Mouse (Mus musculus) liver, embryonic 11.5 days (tissue): ENCODE results near the gene Stk33. TPM values are rescaled to one million over a fixed set of nuclear protein-coding genes. Genes with fewer than 3 reads are reported as not detected.
A peak's percentile ranks its signal among the peaks of the same experiment; 100 is the strongest.

Experiments
- ATAC-seq: fragments of 200-750 bp; cut with Nextera tagmentation; replicated peaks from 2 replicates; pipeline ENCODE4 v1.8.0; 2017; ENCODE audit warnings: moderate number of reproducible peaks, mild to moderate bottlenecking, moderate TSS enrichment, moderate library complexity; ENCODE audit not compliant: low FRiP score
- DNase-seq: peaks from one replicate; pipeline ENCODE4 v3.0.0-alpha.2; 2017; ENCODE audit warnings: low spot score
- H3K27ac ChIP-seq: fragments of 300-500 bp; sonication (generic); 2 replicates; pipeline ENCODE4 v1.5.1; 2014; ENCODE audit warnings: mild to moderate bottlenecking, low read depth, low read length, control low read depth
- H3K27me3 ChIP-seq: fragments of 300-500 bp; sonication (generic); replicated peaks from 2 replicates; pipeline ENCODE4 v1.6.1; 2014; ENCODE audit warnings: low read length, mixed read lengths; ENCODE audit not compliant: control insufficient read depth, insufficient read depth
- H3K36me3 ChIP-seq: fragments of 300-500 bp; sonication (generic); 2 replicates; pipeline ENCODE4 v1.6.1; 2014; ENCODE audit warnings: mild to moderate bottlenecking, low read length, moderate library complexity, mixed read lengths; ENCODE audit not compliant: control insufficient read depth, insufficient read depth
- H3K4me1 ChIP-seq: fragments of 300-500 bp; sonication (generic); replicated peaks from 2 replicates; pipeline ENCODE4 v1.6.1; 2014; ENCODE audit warnings: low read length, mixed read lengths; ENCODE audit not compliant: control insufficient read depth, insufficient read depth
- H3K4me2 ChIP-seq: fragments of 300-500 bp; sonication (generic); 2 replicates; pipeline ENCODE4 v1.6.1; 2014; ENCODE audit warnings: mild to moderate bottlenecking, control low read depth, moderate library complexity
- H3K4me3 ChIP-seq: fragments of 300-500 bp; sonication (generic); 2 replicates; pipeline ENCODE4 v1.5.1; 2014; ENCODE audit warnings: low read depth, low read length, control low read depth
- H3K9ac ChIP-seq: fragments of 300-500 bp; sonication (generic); 2 replicates; pipeline ENCODE4 v1.6.1; 2014; ENCODE audit warnings: low read depth, low read length, control low read depth
- H3K9me3 ChIP-seq: fragments of 300-500 bp; sonication (generic); 2 replicates; pipeline ENCODE4 v1.6.1; 2016; ENCODE audit warnings: low read length, inconsistent platforms, mixed read lengths; ENCODE audit not compliant: control insufficient read depth
- WGBS: fragments of 180-500 bp; shearing (Covaris S2); extraction: QIAGEN DNeasy Blood & Tissue Kit; methylation state at CpG from one replicate; pipeline ENCODE4 v1.1.7; 2014; 5-methylcytosine and 5-hydroxymethylcytosine counted together
- polyA plus RNA-seq: library from polyadenylated mRNA; unstranded; fragments of >200 nt; fragmentation: Nextera tagmentation; extraction: Ambion mirVana; gene quantifications from 2 replicates; pipeline ENCODE4 v1.2.1, GENCODE M21; 2014

The Stk33 gene
- polyA plus RNA-seq, 1 experiment from 2014 or later, result not detected

DNA sequence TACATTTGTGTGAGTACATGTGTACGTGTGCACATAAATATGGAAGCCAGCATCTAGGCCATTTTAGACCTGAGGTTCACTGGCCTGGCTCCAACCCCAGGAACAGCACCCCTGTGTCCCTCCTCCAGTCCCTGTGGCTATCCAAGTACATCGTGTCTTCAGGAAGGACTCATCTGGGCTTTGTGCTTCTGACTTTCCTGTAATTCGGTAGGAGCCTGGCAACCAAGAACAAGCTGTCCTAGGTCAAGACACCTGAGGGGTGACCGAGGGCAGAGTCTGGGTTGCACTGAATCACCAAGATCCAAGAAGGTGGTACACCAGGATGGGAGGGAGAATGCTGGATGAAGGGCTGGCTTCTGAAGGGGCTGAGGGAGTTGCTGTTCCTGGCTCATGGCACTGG is 163.0 kb downstream of the Stk33 start:
- Histone ChIP-seq H3K27ac (no peak overlapping the region), H3K36me3 (no peaks in the 10 kb centered on the region), H3K4me2 (no peak overlapping the region), H3K4me3 (no peak overlapping the region), H3K9ac (no peak overlapping the region), H3K9me3 (no peaks in the 10 kb centered on the region), H3K27me3 (no peaks in the 10 kb centered on the region), H3K4me1 (no peaks in the 10 kb centered on the region)
- ATAC-seq, result no peak
- WGBS, result 82% methylated on average over 4 of the region's 4 CpGs
- DNase-seq, result no peak

DNA sequence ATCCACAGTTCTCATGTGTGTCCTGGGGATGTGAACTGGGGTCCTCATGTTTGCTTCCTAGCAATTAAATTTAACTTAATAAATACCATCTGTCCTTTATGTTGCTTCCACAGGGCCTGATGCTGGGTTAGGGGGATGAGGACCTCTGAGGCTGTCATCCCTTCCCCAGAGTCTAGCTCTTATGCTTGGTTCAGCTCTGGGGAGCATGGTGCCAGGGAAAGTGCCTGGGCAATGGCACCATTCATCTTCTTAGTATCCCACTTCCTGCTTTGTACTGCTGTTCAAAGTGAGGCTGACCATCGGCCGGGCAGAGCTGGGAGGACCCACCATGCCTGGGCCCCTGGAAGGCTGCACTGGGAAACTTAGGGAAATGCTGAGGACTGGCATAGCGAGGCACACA is 163.7 kb downstream of the Stk33 start:
- no peak overlapping the region for H3K9ac ChIP-seq
- no peak for DNase-seq
- 83% methylated on average over 3 of the region's 3 CpGs for WGBS

DNA sequence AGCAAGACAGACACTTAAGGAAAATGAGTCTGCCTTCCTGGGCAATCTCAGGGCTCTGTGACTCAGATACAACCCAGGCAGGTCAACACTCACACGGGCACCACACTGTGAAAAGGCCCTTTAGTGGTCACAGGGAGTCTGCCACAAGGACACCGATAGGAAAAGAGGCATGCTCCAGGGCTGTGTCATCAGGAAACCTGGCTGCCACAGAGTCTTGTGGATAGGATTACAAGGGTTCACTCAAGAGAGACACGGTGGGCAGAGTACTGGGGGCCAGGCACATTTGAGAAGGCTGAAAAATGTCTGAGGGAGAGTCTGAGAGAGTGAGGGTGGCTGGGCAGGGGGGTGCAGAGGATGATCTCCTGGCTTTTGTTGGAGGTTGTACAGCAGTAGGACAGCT is 164.6 kb downstream of the Stk33 start:
- 60% methylated on average over 3 of the region's 3 CpGs for WGBS
- ATAC-seq (no peak), DNase-seq (no peak)
- Histone ChIP-seq H3K4me2 (no peak overlapping the region), H3K9me3 (no peaks in the 10 kb centered on the region), H3K27ac (no peak overlapping the region), H3K36me3 (no peaks in the 10 kb centered on the region), H3K9ac (no peak overlapping the region), H3K27me3 (no peaks in the 10 kb centered on the region), H3K4me1 (no peaks in the 10 kb centered on the region), H3K4me3 (no peak overlapping the region)

More for the DNA sequence above, 163.7 kb downstream of the Stk33 start:
- H3K27me3 ChIP-seq, result no peaks in the 10 kb centered on the region
- H3K27ac ChIP-seq, result no peak overlapping the region
- H3K9me3 ChIP-seq, result no peaks in the 10 kb centered on the region
- no peaks in the 10 kb centered on the region for H3K4me1 ChIP-seq
- H3K4me3 ChIP-seq, result no peak overlapping the region
- H3K4me2 ChIP-seq, result no peak overlapping the region
- H3K36me3 ChIP-seq, result no peaks in the 10 kb centered on the region
- no peak for ATAC-seq

DNA sequence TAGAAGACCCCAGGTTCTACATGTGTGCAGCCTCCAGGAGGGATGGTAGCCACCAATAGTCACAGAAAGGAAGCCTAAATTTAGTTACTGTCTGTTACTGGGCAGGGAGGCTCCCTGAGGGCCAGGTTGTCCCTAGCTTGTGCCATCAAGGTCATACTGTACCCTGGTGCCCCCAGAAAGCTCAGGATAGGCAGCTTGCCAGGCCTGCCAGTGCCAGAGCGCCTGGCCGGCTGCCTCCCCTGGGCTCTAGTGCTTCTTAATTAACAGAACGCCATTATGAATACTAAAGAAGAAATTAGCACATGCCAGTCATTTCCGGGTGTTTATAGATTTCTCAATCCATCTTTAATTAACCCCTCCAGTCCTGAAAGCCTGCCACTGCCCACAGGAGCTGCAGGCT is 169.8 kb downstream of the Stk33 start:
- ATAC-seq, result no peak
- WGBS, result 81% methylated on average over 4 of the region's 4 CpGs

DNA sequence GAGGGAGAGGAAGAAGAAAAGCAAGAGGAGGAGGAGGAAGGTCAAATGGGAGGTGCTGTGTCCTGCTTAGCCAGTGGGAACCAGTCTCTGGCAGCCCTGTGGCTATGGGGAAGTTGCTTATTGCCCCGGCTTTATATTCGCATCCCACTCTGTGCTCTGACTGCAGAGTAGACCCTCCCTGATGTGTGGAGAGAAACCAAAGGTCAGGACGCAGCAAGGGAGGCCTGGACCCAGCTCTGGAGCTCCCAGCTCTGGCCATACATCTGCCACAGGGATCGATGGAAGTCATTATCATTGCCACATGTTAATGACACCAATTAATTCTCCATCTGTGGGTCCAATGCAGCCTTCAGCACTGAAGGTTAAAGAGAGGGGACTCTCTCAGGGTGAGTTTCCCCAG is 171.5 kb downstream of the Stk33 start:
- no peak overlapping the region for H3K4me2 ChIP-seq
- H3K4me1 ChIP-seq, result no peaks in the 10 kb centered on the region
- H3K27ac ChIP-seq, result no peak overlapping the region
- no peak overlapping the region for H3K9ac ChIP-seq
- DNase-seq (no peak), ATAC-seq (no peak)
- WGBS, result 55% methylated on average over 4 of the region's 4 CpGs
- no peak overlapping the region for H3K4me3 ChIP-seq
- H3K9me3 ChIP-seq, result no peaks in the 10 kb centered on the region
- H3K36me3 ChIP-seq, result no peaks in the 10 kb centered on the region
- H3K27me3 ChIP-seq, result no peaks in the 10 kb centered on the region

More for the DNA sequence above, 169.8 kb downstream of the Stk33 start:
- Histone ChIP-seq H3K4me1 (no peaks in the 10 kb centered on the region), H3K9ac (no peak overlapping the region), H3K27ac (no peak overlapping the region), H3K9me3 (no peaks in the 10 kb centered on the region), H3K4me3 (no peak overlapping the region), H3K36me3 (no peaks in the 10 kb centered on the region), H3K4me2 (no peak overlapping the region), H3K27me3 (no peaks in the 10 kb centered on the region)
- DNase-seq, result no peak

DNA sequence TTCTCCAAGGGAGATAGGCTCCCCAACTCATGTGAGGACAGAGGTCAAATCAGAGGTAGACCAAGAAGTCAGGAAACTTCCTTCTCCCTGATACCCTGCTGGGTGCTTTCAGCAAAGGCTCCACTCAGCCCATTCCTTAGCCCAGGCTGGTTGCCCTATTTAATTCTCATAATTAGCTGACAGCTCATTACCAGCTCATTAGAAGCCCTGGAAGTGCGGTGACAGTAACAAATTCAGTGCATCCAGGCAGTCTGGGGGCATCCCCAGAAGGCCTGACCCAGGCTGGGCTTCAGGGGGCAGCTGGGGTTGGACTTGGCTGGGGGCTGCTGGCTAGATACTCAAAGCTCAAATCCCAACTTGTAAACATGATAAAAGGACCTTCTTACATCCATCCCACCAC is 172.7 kb downstream of the Stk33 start:
- no peaks in the 10 kb centered on the region for H3K27me3 ChIP-seq
- no peak overlapping the region for H3K4me3 ChIP-seq
- ATAC-seq (no peak), DNase-seq (no peak)
- no peak overlapping the region for H3K9ac ChIP-seq
- H3K36me3 ChIP-seq, result no peaks in the 10 kb centered on the region
- no peaks in the 10 kb centered on the region for H3K4me1 ChIP-seq
- H3K27ac ChIP-seq, result no peak overlapping the region
- H3K9me3 ChIP-seq, result no peaks in the 10 kb centered on the region
- no peak overlapping the region for H3K4me2 ChIP-seq
- WGBS, result 61% methylated on average over 1 of the region's 1 CpGs

DNA sequence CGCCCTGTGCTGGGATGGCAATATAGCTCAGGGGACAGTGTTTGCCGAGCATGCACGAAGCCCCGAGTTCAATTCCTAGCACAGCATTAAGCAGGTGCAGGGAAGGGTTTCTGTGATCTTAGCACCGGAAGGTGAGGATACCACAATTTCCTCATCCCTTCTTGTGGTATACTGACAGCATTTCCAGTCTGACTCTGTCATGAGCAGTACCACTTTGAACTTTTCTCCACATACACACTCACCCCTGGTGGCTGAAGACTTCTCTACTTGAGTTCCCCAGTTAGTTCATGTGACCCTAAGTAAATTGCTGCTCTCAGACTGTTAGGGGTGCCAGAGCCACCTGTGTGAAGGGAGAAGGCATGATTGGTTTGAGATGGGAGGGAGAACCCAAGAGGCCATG is 173.3 kb downstream of the Stk33 start:
- Histone ChIP-seq H3K27me3 (no peaks in the 10 kb centered on the region), H3K4me2 (no peak overlapping the region), H3K9me3 (no peaks in the 10 kb centered on the region), H3K9ac (no peak overlapping the region), H3K36me3 (no peaks in the 10 kb centered on the region), H3K27ac (no peak overlapping the region), H3K4me1 (no peaks in the 10 kb centered on the region), H3K4me3 (no peak overlapping the region)
- WGBS, result 60% methylated on average over 5 of the region's 5 CpGs
- DNase-seq (no peak), ATAC-seq (no peak)

DNA sequence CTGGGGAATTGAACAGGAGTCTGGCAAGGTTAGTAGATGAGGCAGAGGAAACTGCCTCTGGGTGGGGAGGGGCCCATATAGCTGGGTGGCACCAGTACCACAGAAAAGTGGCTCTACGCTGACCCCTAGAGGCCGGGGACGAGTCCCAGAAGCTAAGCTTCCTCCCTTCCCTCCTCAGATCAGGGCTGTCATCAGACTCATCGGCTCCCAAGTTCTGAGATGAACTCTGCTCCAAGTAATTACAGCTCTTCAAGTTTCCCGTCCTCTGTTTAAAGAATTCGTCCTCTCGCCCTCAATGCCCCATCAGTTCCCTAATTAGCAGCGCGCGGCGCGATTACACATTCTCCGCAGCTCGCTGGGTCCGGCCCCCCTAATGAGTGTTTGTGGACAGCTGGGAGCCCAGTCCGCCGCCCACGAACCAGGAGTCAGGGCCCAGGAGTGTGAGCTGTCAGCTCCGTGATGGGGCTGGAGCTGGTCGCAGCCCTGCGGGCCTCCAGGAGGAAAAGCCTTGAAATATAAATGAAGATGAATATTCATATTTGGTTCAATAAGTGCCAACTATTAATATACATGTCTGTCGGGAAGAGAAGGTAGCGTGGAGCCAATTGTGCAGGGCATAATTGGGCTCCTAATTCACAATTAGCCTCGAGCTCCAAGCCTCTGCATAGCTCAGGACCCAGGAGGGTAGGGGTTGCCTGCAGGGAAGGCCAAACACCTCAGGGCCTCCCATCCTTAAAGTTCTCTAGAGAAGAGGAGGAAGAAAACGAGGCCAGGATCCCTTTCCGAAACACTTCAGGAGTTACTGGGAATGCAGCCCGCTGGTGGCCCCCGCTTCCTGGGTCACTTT is 183.2 kb downstream of the Stk33 start:
- Histone ChIP-seq H3K36me3 (no peaks in the 10 kb centered on the region), H3K4me2 (no peak overlapping the region), H3K27ac (no peak overlapping the region), H3K9ac (no peak overlapping the region), H3K4me1 (no peaks in the 10 kb centered on the region), H3K9me3 (no peaks in the 10 kb centered on the region), H3K27me3 (no peaks in the 10 kb centered on the region), H3K4me3 (no peak overlapping the region)
- WGBS, result 31% methylated on average over 28 of the region's 28 CpGs
- ATAC-seq (peak; percentile 56; the same call in 1 of the 2 replicates), DNase-seq (no peak)

DNA sequence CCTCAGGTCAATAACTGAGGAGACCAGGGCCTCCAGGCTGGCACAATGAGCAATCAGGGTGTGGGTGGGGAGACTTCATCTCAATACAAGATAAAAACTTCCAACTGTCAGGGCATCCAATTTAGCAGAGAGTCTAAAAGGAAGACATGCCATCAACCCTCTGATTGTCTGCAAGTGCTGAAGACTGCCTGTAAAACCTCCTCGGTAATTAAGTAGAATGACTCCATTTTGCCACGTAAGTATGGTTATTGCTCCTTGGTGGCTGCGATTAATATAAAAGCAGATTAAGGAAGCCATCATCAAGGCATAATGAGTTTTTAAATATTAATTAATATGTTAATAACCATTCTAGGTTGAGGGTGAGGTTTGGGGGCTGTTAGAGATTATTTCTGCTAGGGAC is 187.5 kb downstream of the Stk33 start:
- Histone ChIP-seq H3K27ac (no peak overlapping the region), H3K4me3 (no peak overlapping the region), H3K4me2 (no peak overlapping the region), H3K9me3 (no peaks in the 10 kb centered on the region), H3K9ac (no peak overlapping the region), H3K27me3 (no peaks in the 10 kb centered on the region), H3K4me1 (no peaks in the 10 kb centered on the region), H3K36me3 (no peaks in the 10 kb centered on the region)
- DNase-seq (no peak), ATAC-seq (no peak)
- 82% methylated on average over 3 of the region's 3 CpGs for WGBS
